Mouse (Mus musculus) hindbrain, embryonic 12.5 days (tissue): ENCODE measurements at regions not wholly inside any gene's neighbourhood (a gene's known extent, or its start where the extent isn't known, plus 50 kb on each side); places are given as distances from the start of the nearest gene placed in this dataset.
"Not testable (repeated sequence)": the region's sequence is repeated elsewhere in the genome, so short reads cannot be mapped to it uniquely, and the experiment has no call there.

Experiments
- ATAC-seq: fragments of 200-750 bp; cut with Nextera tagmentation; 2 replicates; pipeline ENCODE4 v1.8.0; 2017; ENCODE audit warnings: moderate TSS enrichment; ENCODE audit not compliant: low FRiP score
- H3K27ac ChIP-seq: fragments of 300-500 bp; sonication (generic); 2 replicates; pipeline ENCODE4 v1.5.1; 2016; ENCODE audit warnings: mild to moderate bottlenecking
- H3K27me3 ChIP-seq: fragments of 300-500 bp; sonication (generic); 2 replicates; pipeline ENCODE4 v1.6.1; 2016; ENCODE audit warnings: mild to moderate bottlenecking
- H3K36me3 ChIP-seq: fragments of 300-500 bp; sonication (generic); 2 replicates; pipeline ENCODE4 v1.6.1; 2016; ENCODE audit warnings: mild to moderate bottlenecking
- H3K4me1 ChIP-seq: fragments of 300-500 bp; sonication (generic); 2 replicates; pipeline ENCODE4 v1.6.1; 2016
- H3K4me2 ChIP-seq: fragments of 300-500 bp; sonication (generic); replicated peaks from 2 replicates; pipeline ENCODE4 v1.6.1; 2016; ENCODE audit warnings: mild to moderate bottlenecking
- H3K4me3 ChIP-seq: fragments of 300-500 bp; sonication (generic); 2 replicates; pipeline ENCODE4 v1.5.1; 2016; ENCODE audit warnings: mild to moderate bottlenecking
- H3K9ac ChIP-seq: fragments of 300-500 bp; sonication (generic); 2 replicates; pipeline ENCODE4 v1.6.1; 2016; ENCODE audit warnings: mild to moderate bottlenecking, moderate library complexity
- H3K9me3 ChIP-seq: fragments of 300-500 bp; sonication (generic); replicated peaks from 2 replicates; pipeline ENCODE4 v1.6.1; 2016; ENCODE audit warnings: mild to moderate bottlenecking
- WGBS: fragments of 180-500 bp; shearing (Covaris S2); methylation state at CpG from one replicate; pipeline ENCODE4 v1.1.7; 2016; 5-methylcytosine and 5-hydroxymethylcytosine counted together

- not testable (repeated sequence) for H3K4me1 ChIP-seq, H3K9ac ChIP-seq, H3K4me2 ChIP-seq, H3K27me3 ChIP-seq, H3K4me3 ChIP-seq, H3K36me3 ChIP-seq, H3K27ac ChIP-seq, ATAC-seq, H3K9me3 ChIP-seq
- 52% methylated on average over 1 of the region's 1 CpGs for whole genome bisulfite sequencing
Observed at GRCm38 (mm10) chr16:8914183-8914582, 84.3 kb downstream of the 1810013L24Rik start.

- Histone ChIP-seq H3K9me3 (no peaks in the 10 kb centered on the region), H3K4me3 (no peak overlapping the region), H3K27ac (0 out of 2 replicates have a peak overlapping the region, but pooled peaks have one; percentile 0), H3K9ac (no peak overlapping the region), H3K4me1 (peaks cover 7% of the 10 kb centered on the region; the same call in 1 of the 2 replicates), H3K27me3 (no peaks in the 10 kb centered on the region), H3K4me2 (no peak overlapping the region), H3K36me3 (no peaks in the 10 kb centered on the region)
- peak; percentile 46; the same call in 1 of the 2 replicates for ATAC-seq
- WGBS: 48% methylated on average over 7 of the region's 7 CpGs
Observed at GRCm38 (mm10) chr16:8916091-8916490, 86.2 kb downstream of the 1810013L24Rik start.

GRCm38 (mm10) chr16:8918741-8919535 lies 89.0 kb downstream of the 1810013L24Rik start:
- Histone ChIP-seq H3K9me3 (no peaks in the 10 kb centered on the region), H3K4me3 (no peak overlapping the region), H3K36me3 (no peaks in the 10 kb centered on the region), H3K4me1 (peaks cover 7% of the 10 kb centered on the region; the same call in 1 of the 2 replicates), H3K4me2 (no peak overlapping the region), H3K27me3 (no peaks in the 10 kb centered on the region), H3K27ac (no peak overlapping the region), H3K9ac (no peak overlapping the region)
- 88% methylated on average over 9 of the region's 9 CpGs for WGBS
- no peak for ATAC-seq

- Histone ChIP-seq H3K4me1 (no peaks in the 10 kb centered on the region), H3K27ac (no peak overlapping the region), H3K36me3 (no peaks in the 10 kb centered on the region), H3K27me3 (no peaks in the 10 kb centered on the region), H3K9ac (no peak overlapping the region), H3K4me3 (no peak overlapping the region), H3K4me2 (no peak overlapping the region), H3K9me3 (no peaks in the 10 kb centered on the region)
- WGBS: 92% methylated on average over 4 of the region's 4 CpGs
- ATAC-seq: no peak
Observed at GRCm38 (mm10) chr16:8924732-8925131, 94.8 kb downstream of the 1810013L24Rik start.

GRCm38 (mm10) chr16:8931961-8932360 lies 102.1 kb downstream of the 1810013L24Rik start:
- no peak overlapping the region for H3K9ac ChIP-seq
- no peak overlapping the region for H3K4me3 ChIP-seq
- H3K9me3 ChIP-seq: 0 out of 2 replicates have a peak, but pooled peaks cover 5% of the 10 kb centered on the region
- no peak overlapping the region for H3K4me2 ChIP-seq
- H3K4me1 ChIP-seq: 0 out of 2 replicates have a peak, but pooled peaks cover 4% of the 10 kb centered on the region
- H3K27ac ChIP-seq: no peak overlapping the region
- no peaks in the 10 kb centered on the region for H3K36me3 ChIP-seq
- ATAC-seq: no peak
- H3K27me3 ChIP-seq: no peaks in the 10 kb centered on the region

GRCm38 (mm10) chr16:8933121-8933520 lies 103.2 kb downstream of the 1810013L24Rik start:
- H3K4me3 ChIP-seq: no peak overlapping the region
- 0 out of 2 replicates have a peak, but pooled peaks cover 5% of the 10 kb centered on the region for H3K9me3 ChIP-seq
- H3K9ac ChIP-seq: no peak overlapping the region
- 0 out of 2 replicates have a peak, but pooled peaks cover 4% of the 10 kb centered on the region for H3K4me1 ChIP-seq
- H3K4me2 ChIP-seq: no peak overlapping the region
- WGBS: 96% methylated on average over 3 of the region's 3 CpGs
- H3K27me3 ChIP-seq: no peaks in the 10 kb centered on the region
- ATAC-seq: no peak
- no peaks in the 10 kb centered on the region for H3K36me3 ChIP-seq
- no peak overlapping the region for H3K27ac ChIP-seq

- no peak for ATAC-seq
- Histone ChIP-seq H3K27me3 (no peaks in the 10 kb centered on the region), H3K36me3 (no peaks in the 10 kb centered on the region), H3K27ac (no peak overlapping the region), H3K4me1 (0 out of 2 replicates have a peak, but pooled peaks cover 4% of the 10 kb centered on the region), H3K9me3 (0 out of 2 replicates have a peak, but pooled peaks cover 5% of the 10 kb centered on the region), H3K4me3 (no peak overlapping the region), H3K9ac (no peak overlapping the region), H3K4me2 (no peak overlapping the region)
Observed at GRCm38 (mm10) chr16:8936446-8936845, 106.5 kb downstream of the 1810013L24Rik start.

- no peaks in the 10 kb centered on the region for H3K36me3 ChIP-seq
- H3K9me3 ChIP-seq: no peaks in the 10 kb centered on the region
Observed at GRCm38 (mm10) chr16:8938516-8938915, 108.6 kb downstream of the 1810013L24Rik start.

GRCm38 (mm10) chr16:8939136-8939535 lies 109.2 kb downstream of the 1810013L24Rik start:
- ATAC-seq: no peak
- Histone ChIP-seq H3K4me3 (no peak overlapping the region), H3K27me3 (no peaks in the 10 kb centered on the region), H3K36me3 (no peaks in the 10 kb centered on the region), H3K4me2 (no peak overlapping the region), H3K27ac (no peak overlapping the region), H3K9me3 (no peaks in the 10 kb centered on the region), H3K9ac (no peak overlapping the region), H3K4me1 (0 out of 2 replicates have a peak, but pooled peaks cover 4% of the 10 kb centered on the region)
- 33% methylated on average over 7 of the region's 7 CpGs for WGBS

More at GRCm38 (mm10) chr16:8938516-8938915, 108.6 kb downstream of the 1810013L24Rik start:
- Histone ChIP-seq H3K27me3 (no peaks in the 10 kb centered on the region), H3K27ac (no peak overlapping the region), H3K4me3 (no peak overlapping the region), H3K4me2 (no peak overlapping the region), H3K4me1 (0 out of 2 replicates have a peak, but pooled peaks cover 4% of the 10 kb centered on the region), H3K9ac (no peak overlapping the region)
- 46% methylated on average over 5 of the region's 5 CpGs for WGBS
- no peak for ATAC-seq

- WGBS: 25% methylated on average over 5 of the region's 5 CpGs
- Histone ChIP-seq H3K4me2 (no peak overlapping the region), H3K36me3 (no peaks in the 10 kb centered on the region), H3K9me3 (no peaks in the 10 kb centered on the region), H3K27ac (no peak overlapping the region), H3K27me3 (no peaks in the 10 kb centered on the region), H3K4me1 (peaks cover 2% of the 10 kb centered on the region), H3K9ac (no peak overlapping the region), H3K4me3 (no peak overlapping the region)
- ATAC-seq: 0 out of 2 replicates have a peak, but pooled peaks have one; percentile 58
Observed at GRCm38 (mm10) chr16:8944412-8945102, 114.7 kb downstream of the 1810013L24Rik start.

GRCm38 (mm10) chr16:8947846-8948245 lies 117.9 kb downstream of the 1810013L24Rik start:
- ATAC-seq: 0 out of 2 replicates have a peak, but pooled peaks have one; percentile 12
- Histone ChIP-seq H3K27ac (no peak overlapping the region), H3K4me2 (no peak overlapping the region), H3K4me3 (no peak overlapping the region), H3K9ac (no peak overlapping the region), H3K27me3 (no peaks in the 10 kb centered on the region), H3K9me3 (no peaks in the 10 kb centered on the region), H3K36me3 (no peaks in the 10 kb centered on the region), H3K4me1 (peaks cover 4% of the 10 kb centered on the region)
- WGBS: 56% methylated on average over 5 of the region's 5 CpGs

- no peak for ATAC-seq
Observed at GRCm38 (mm10) chr16:8951156-8951899, 121.4 kb downstream of the 1810013L24Rik start.

More at GRCm38 (mm10) chr16:8951156-8951899, 121.4 kb downstream of the 1810013L24Rik start:
- Histone ChIP-seq H3K9me3 (no peaks in the 10 kb centered on the region), H3K4me3 (no peak overlapping the region), H3K27me3 (no peaks in the 10 kb centered on the region), H3K4me1 (peaks cover 2% of the 10 kb centered on the region; the same call in 1 of the 2 replicates), H3K36me3 (no peaks in the 10 kb centered on the region), H3K4me2 (no peak overlapping the region), H3K9ac (no peak overlapping the region), H3K27ac (no peak overlapping the region)
- 78% methylated on average over 6 of the region's 6 CpGs for WGBS
